Comparison of ENCODE assay signal across 41 mouse cellular contexts in the genomic region with DNA sequence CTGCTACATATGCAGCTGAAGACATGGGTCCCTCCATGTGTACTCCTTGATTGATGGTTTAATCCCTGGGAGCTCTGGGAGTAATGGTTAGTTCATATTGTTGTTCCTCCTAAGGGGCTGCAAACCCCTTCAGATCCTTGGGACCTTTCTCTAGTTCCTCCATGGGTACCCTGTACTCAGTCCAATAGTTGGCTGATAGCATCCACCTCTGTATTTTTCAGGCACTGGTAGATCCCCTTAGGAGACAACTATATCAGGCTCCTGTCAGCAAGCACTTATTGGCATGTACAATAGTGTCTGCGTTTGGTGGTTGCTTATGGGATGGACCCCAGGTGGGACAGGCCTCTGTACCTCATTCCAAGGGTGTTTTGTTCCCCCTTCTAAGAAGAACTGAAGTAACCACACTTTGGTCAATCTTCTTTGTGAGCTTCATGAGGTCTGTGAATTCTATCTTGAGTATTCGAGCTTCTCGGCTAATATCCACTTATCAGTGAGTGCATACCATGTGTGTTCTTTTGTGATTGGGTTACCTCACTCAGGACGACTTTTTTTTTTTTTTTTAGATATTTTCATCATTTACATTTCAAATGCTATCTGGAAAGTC. TPM values are rescaled to one million over a fixed set of nuclear protein-coding genes. Genes with fewer than 3 reads are reported as not detected.
DNase-seq lines count a peak whose midpoint lies in the region; ATAC-seq lines count a peak whose summit lies in the region.
"Had no signal": no experiment of that assay in that cellular context is flagged by ENCODE, and none has a peak within 500 bp of the region (broad histone marks: within the 10 kb centered on the region; RNA-seq: fewer than 3 reads in every experiment).

No protein-coding gene starts in this region.

- 59% methylated on average over 4 of the region's 4 CpGs for WGBS in heart, embryonic 13.5 days
- 17% methylated on average over 4 of the region's 4 CpGs for WGBS in liver, embryonic 15.5 days (ENCODE audit: insufficient replicate concordance)
- 82% methylated on average over 4 of the region's 4 CpGs for WGBS in hindbrain, embryonic 12.5 days
- WGBS in forebrain, embryonic 13.5 days: 80% methylated on average over 4 of the region's 4 CpGs

- DNase-seq in heart, adult 8-10 months (ENCODE audit: low spot score): no peak
- no peak for DNase-seq in gastrocnemius, postnatal 36 days
- DNase-seq: adrenal gland, adult 2 months; adrenal gland, postnatal 36 days; cerebellum, adult 8-10 months; cerebellum, postnatal 25 days; heart, postnatal 10 days; kidney, adult 18-20 months; kidney, postnatal 25 days; lung, postnatal 4 days; thymus, postnatal 4 days had no signal

- H3K4me1 ChIP-seq in heart, embryonic 13.5 days: no peaks in the 10 kb centered on the region
- peaks cover 75% of the 10 kb centered on the region for H3K4me1 ChIP-seq in erythroblast, embryonic 14.5 days (ENCODE audit: control insufficient read depth)
- H3K4me1 ChIP-seq in liver, embryonic 15.5 days (replicated peaks): peaks cover 46% of the 10 kb centered on the region
- no peaks in the 10 kb centered on the region for H3K4me1 ChIP-seq in hindbrain, embryonic 12.5 days
- no peaks in the 10 kb centered on the region for H3K4me1 ChIP-seq in forebrain, embryonic 13.5 days
- H3K4me1 ChIP-seq: embryonic facial prominence, embryonic 10.5 days; embryonic facial prominence, embryonic 15.5 days; forebrain, embryonic 10.5 days; heart, embryonic 10.5 days; hindbrain, embryonic 10.5 days; kidney, embryonic 15.5 days; midbrain, embryonic 15.5 days; neural tube, embryonic 15.5 days had no signal

- no peaks in the 10 kb centered on the region for H3K36me3 ChIP-seq in heart, embryonic 13.5 days
- H3K36me3 ChIP-seq in erythroblast, embryonic 14.5 days (ENCODE audit: control insufficient read depth): peaks cover 95% of the 10 kb centered on the region
- H3K36me3 ChIP-seq in liver, embryonic 15.5 days (replicated peaks): peaks cover 48% of the 10 kb centered on the region
- H3K36me3 ChIP-seq in hindbrain, embryonic 12.5 days: no peaks in the 10 kb centered on the region
- no peaks in the 10 kb centered on the region for H3K36me3 ChIP-seq in forebrain, embryonic 13.5 days (ENCODE audit: poor library complexity, severe bottlenecking)
- H3K36me3 ChIP-seq: embryonic facial prominence, embryonic 10.5 days; embryonic facial prominence, embryonic 15.5 days; forebrain, embryonic 10.5 days; heart, embryonic 10.5 days; hindbrain, embryonic 10.5 days; kidney, embryonic 15.5 days; midbrain, embryonic 15.5 days; neural tube, embryonic 15.5 days had no signal

- H3K4me2 ChIP-seq in heart, embryonic 13.5 days: 0 out of 2 replicates have a peak overlapping the region, but pooled peaks have one; percentile 5
- peak overlapping the region; percentile 79 for H3K4me2 ChIP-seq in liver, embryonic 15.5 days
- H3K4me2 ChIP-seq in hindbrain, embryonic 12.5 days (replicated peaks): no peak overlapping the region
- no peak overlapping the region for H3K4me2 ChIP-seq in forebrain, embryonic 13.5 days
- H3K4me2 ChIP-seq: embryonic facial prominence, embryonic 15.5 days; kidney, embryonic 15.5 days; midbrain, embryonic 15.5 days; neural tube, embryonic 15.5 days had no signal

- intact Hi-C loops in gastrocnemius, postnatal 36 days (cut with DNase I): no loop called here

- no peaks in the 10 kb centered on the region for H3K9me3 ChIP-seq in heart, embryonic 13.5 days
- no peaks in the 10 kb centered on the region for H3K9me3 ChIP-seq in erythroblast, embryonic 14.5 days (ENCODE audit: control insufficient read depth, low read length)
- H3K9me3 ChIP-seq in liver, embryonic 15.5 days (replicated peaks): no peaks in the 10 kb centered on the region
- H3K9me3 ChIP-seq in hindbrain, embryonic 12.5 days (replicated peaks): no peaks in the 10 kb centered on the region
- H3K9me3 ChIP-seq in forebrain, embryonic 13.5 days (replicated peaks): no peaks in the 10 kb centered on the region
- H3K9me3 ChIP-seq: embryonic facial prominence, embryonic 10.5 days; embryonic facial prominence, embryonic 15.5 days; forebrain, embryonic 10.5 days; heart, embryonic 10.5 days; hindbrain, embryonic 10.5 days; kidney, embryonic 15.5 days; midbrain, embryonic 15.5 days; neural tube, embryonic 15.5 days had no signal

- ATAC-seq in heart, embryonic 13.5 days (ENCODE audit: extremely low read depth, insufficient number of reproducible peaks, low FRiP score, low TSS enrichment): no peak
- peak; percentile 81 for ATAC-seq in liver, embryonic 15.5 days (ENCODE audit: insufficient read depth)
- ATAC-seq in hindbrain, embryonic 12.5 days (ENCODE audit: low FRiP score): no peak
- no peak for ATAC-seq in forebrain, embryonic 13.5 days
- ATAC-seq: activated CD4-positive, CD25-positive, alpha-beta regulatory T cell, adult 4 months; CD4-positive, CD25-positive, alpha-beta regulatory T cell, adult 4 months; forebrain, embryonic 16.5 days; hindbrain, embryonic 16.5 days; midbrain, embryonic 15.5 days had no signal

- H3K4me3 ChIP-seq in heart, embryonic 13.5 days: no peak overlapping the region
- peak overlapping the region; percentile 61 for H3K4me3 ChIP-seq in erythroblast, embryonic 14.5 days (replicated peaks)
- peak overlapping the region; percentile 54 for H3K4me3 ChIP-seq in liver, embryonic 15.5 days (replicated peaks)
- no peak overlapping the region for H3K4me3 ChIP-seq in hindbrain, embryonic 12.5 days
- no peak overlapping the region for H3K4me3 ChIP-seq in forebrain, embryonic 13.5 days
- H3K4me3 ChIP-seq: embryonic facial prominence, embryonic 10.5 days; embryonic facial prominence, embryonic 15.5 days; forebrain, embryonic 10.5 days; heart, embryonic 10.5 days; hindbrain, embryonic 10.5 days; kidney, embryonic 15.5 days; midbrain, embryonic 15.5 days; neural tube, embryonic 15.5 days had no signal

- H3K9ac ChIP-seq in heart, embryonic 13.5 days: no peak overlapping the region
- peak overlapping the region; percentile 47 for H3K9ac ChIP-seq in liver, embryonic 15.5 days
- H3K9ac ChIP-seq in hindbrain, embryonic 12.5 days: no peak overlapping the region
- H3K9ac ChIP-seq in forebrain, embryonic 13.5 days: no peak overlapping the region
- H3K9ac ChIP-seq: embryonic facial prominence, embryonic 15.5 days; kidney, embryonic 15.5 days; midbrain, embryonic 15.5 days; neural tube, embryonic 15.5 days had no signal

- H3K27me3 ChIP-seq in heart, embryonic 13.5 days (replicated peaks): no peaks in the 10 kb centered on the region
- H3K27me3 ChIP-seq in erythroblast, embryonic 14.5 days (ENCODE audit: control insufficient read depth): no peaks in the 10 kb centered on the region
- H3K27me3 ChIP-seq in liver, embryonic 15.5 days: no peaks in the 10 kb centered on the region
- H3K27me3 ChIP-seq in hindbrain, embryonic 12.5 days: no peaks in the 10 kb centered on the region
- no peaks in the 10 kb centered on the region for H3K27me3 ChIP-seq in forebrain, embryonic 13.5 days
- H3K27me3 ChIP-seq: embryonic facial prominence, embryonic 15.5 days; kidney, embryonic 15.5 days; midbrain, embryonic 15.5 days; neural tube, embryonic 15.5 days had no signal

- no peak overlapping the region for H3K27ac ChIP-seq in heart, embryonic 13.5 days (replicated peaks)
- H3K27ac ChIP-seq in liver, embryonic 15.5 days (replicated peaks): peak overlapping the region; percentile 86
- H3K27ac ChIP-seq in hindbrain, embryonic 12.5 days: no peak overlapping the region
- H3K27ac ChIP-seq in forebrain, embryonic 13.5 days: no peak overlapping the region
- H3K27ac ChIP-seq: embryonic facial prominence, embryonic 10.5 days; embryonic facial prominence, embryonic 15.5 days; forebrain, embryonic 10.5 days; heart, embryonic 10.5 days; hindbrain, embryonic 10.5 days; kidney, embryonic 15.5 days; midbrain, embryonic 15.5 days; neural tube, embryonic 15.5 days had no signal

RNA-seq across cellular contexts. Expression of gene Rhag, which starts 6.5 kb away (rescaled TPM):
- 4.4 and 7.7 TPM in 2 replicates for polyA plus RNA-seq in heart, embryonic 13.5 days (2015; fragmentation: Nextera tagmentation; extraction: Ambion mirVana)
- total RNA-seq in heart, adult 8-10 months (2022): under 1 TPM in 1 of 4 experiments, not detected in 3; 0.23 TPM
- 6.6 and 13.1 TPM in 2 replicates for polyA plus RNA-seq in erythroblast, embryonic 14.5 days (2012)
- 220 and 226 TPM in 2 replicates for polyA plus RNA-seq in liver, embryonic 15.5 days (2015; fragmentation: Nextera tagmentation; extraction: Ambion mirVana)
- polyA plus RNA-seq in hindbrain, embryonic 12.5 days (2016; fragmentation: Nextera tagmentation; extraction: Ambion mirVana): 3.3 and 3.7 TPM in 2 replicates
- not detected for total RNA-seq in gastrocnemius, postnatal 36 days (2021)
- 0.06 and 0.76 TPM in 2 replicates for polyA plus RNA-seq in forebrain, embryonic 13.5 days (2015; fragmentation: Nextera tagmentation; extraction: Ambion mirVana)
- total RNA-seq: adrenal gland, adult 2 months; adrenal gland, postnatal 36 days; gastrocnemius, adult 8-10 months; heart, postnatal 10 days; layer of hippocampus, adult 18-20 months; layer of hippocampus, postnatal 10 days; left cerebral cortex, adult 18-20 months; left cerebral cortex, postnatal 14 days; liver, adult 2 months had no signal
- polyA plus RNA-seq: adrenal gland, adult 2 months; CD4-positive, CD25-positive, alpha-beta regulatory T cell, adult 4 months; gonadal fat pad, adult 2 months; liver, adult 2 months had no signal

RNA-seq across cellular contexts. Expression of gene Crisp2, which starts 10.6 kb away (rescaled TPM):
- not detected in 2 replicates for polyA plus RNA-seq in heart, embryonic 13.5 days (2015; fragmentation: Nextera tagmentation; extraction: Ambion mirVana)
- total RNA-seq in heart, adult 8-10 months (2022): not detected
- polyA plus RNA-seq in erythroblast, embryonic 14.5 days (2012): not detected in 2 replicates
- polyA plus RNA-seq in liver, embryonic 15.5 days (2015; fragmentation: Nextera tagmentation; extraction: Ambion mirVana): 0.12 and 0.26 TPM in 2 replicates
- polyA plus RNA-seq in hindbrain, embryonic 12.5 days (2016; fragmentation: Nextera tagmentation; extraction: Ambion mirVana): not detected in 2 replicates
- not detected for total RNA-seq in gastrocnemius, postnatal 36 days (2021)
- not detected in 2 replicates for polyA plus RNA-seq in forebrain, embryonic 13.5 days (2015; fragmentation: Nextera tagmentation; extraction: Ambion mirVana)
- total RNA-seq: adrenal gland, adult 2 months; gastrocnemius, adult 8-10 months; heart, postnatal 10 days; layer of hippocampus, adult 18-20 months; layer of hippocampus, postnatal 10 days; left cerebral cortex, adult 18-20 months; left cerebral cortex, postnatal 14 days had no signal
- polyA plus RNA-seq: activated CD4-positive, CD25-positive, alpha-beta regulatory T cell, adult 4 months; adrenal gland, adult 2 months; brain, embryonic 14.5 days; CD4-positive, CD25-positive, alpha-beta regulatory T cell, adult 4 months; embryonic facial prominence, embryonic 10.5 days; forebrain, embryonic 10.5 days; forebrain, embryonic 16.5 days; heart, embryonic 10.5 days; hindbrain, embryonic 10.5 days; hindbrain, embryonic 16.5 days; intestine, embryonic 14.5 days; kidney, embryonic 15.5 days; limb, embryonic 11.5 days; liver, adult 2 months; lung, embryonic 16.5 days; midbrain, embryonic 15.5 days; neural tube, embryonic 15.5 days; stomach, embryonic 14.5 days; thymus, postnatal 0 days had no signal

Comparison
In these comparisons a context has a peak if more than half of its experiments do, and no peak if none do; other contexts are left out.
1. H3K4me2 ChIP-seq: peak in heart, embryonic 13.5 days (single experiment) and liver, embryonic 15.5 days (single experiment); none in hindbrain, embryonic 12.5 days (single experiment) and forebrain, embryonic 13.5 days (single experiment).
2. H3K4me3 ChIP-seq: peak in erythroblast, embryonic 14.5 days (single experiment) and liver, embryonic 15.5 days (single experiment); none in heart, embryonic 13.5 days (single experiment), hindbrain, embryonic 12.5 days (single experiment) and forebrain, embryonic 13.5 days (single experiment).
3. RNA of gene Rhag, which starts 6.5 kb away (polyA plus RNA-seq): 220 to 226 TPM in liver, embryonic 15.5 days; 6.6 to 13.1 TPM in erythroblast, embryonic 14.5 days, 4.4 to 7.7 TPM in heart, embryonic 13.5 days, 3.3 to 3.7 TPM in hindbrain, embryonic 12.5 days and 0.06 to 0.76 TPM in forebrain, embryonic 13.5 days; every median in the first group is over 10 times any median in the second.